Mouse (Mus musculus): ENCODE data around the gene Frs3. TPM values are rescaled to one million over a fixed set of nuclear protein-coding genes. Genes with fewer than 3 reads are reported as not detected.

Frs3 gene
- total RNA-seq, 2 experiments from 2014 or later = 4.0 to 4.3 TPM

Other genes starting within 250 kb of the Frs3 start
- gene Taf8, start 186.7 kb upstream of the Frs3 start, total RNA-seq (2021) = 10 to 100 TPM; 12.0 to 13.6 TPM
- 10 to 100 TPM; 79.8 to 88.7 TPM for gene Ccnd3, start 184.0 kb upstream of the Frs3 start, total RNA-seq (2021)
- gene Bysl, start 77.5 kb upstream of the Frs3 start, total RNA-seq (2021) = 10 to 100 TPM; 14.2 to 14.3 TPM
- gene Med20, start 77.4 kb upstream of the Frs3 start, total RNA-seq (2021) = 10 to 100 TPM; 15.8 to 17.8 TPM
- 1 to 10 TPM; 2.1 to 3.5 TPM for gene Gm20517, start 77.4 kb upstream of the Frs3 start, total RNA-seq (2021)
- gene Usp49, start 58.3 kb upstream of the Frs3 start, total RNA-seq (2021) = 1 to 10 TPM; 3.9 to 4.4 TPM
- 100 to 1,000 TPM; 119 to 126 TPM for gene Tomm6, start 644 bp upstream of the Frs3 start, total RNA-seq (2021)
- gene Gm21981, start 5.4 kb downstream of the Frs3 start, total RNA-seq (2021) = under 1 TPM; 0.50 to 0.70 TPM
- 1 to 10 TPM; 2.1 to 4.8 TPM for gene Prickle4, start 5.7 kb downstream of the Frs3 start, total RNA-seq (2021)
- not detected for gene Pgc, start 37.8 kb downstream of the Frs3 start, total RNA-seq (2021)
- 10 to 100 TPM; 39.9 to 44.8 TPM for gene Tfeb, start 48.0 kb downstream of the Frs3 start, total RNA-seq (2021)
- 1 to 10 TPM in 1 of 2 experiments, under 1 TPM in 1; 0.81 to 3.1 TPM for gene Mdfi, start 145.7 kb downstream of the Frs3 start, total RNA-seq (2021)
- 10 to 100 TPM in 1 of 2 experiments, 1 to 10 TPM in 1; 9.5 to 11.3 TPM for gene Foxp4, start 235.6 kb downstream of the Frs3 start, total RNA-seq (2021)